Mouse (Mus musculus) liver, adult 2 months (tissue): Measurements from ENCODE around the gene Zgrf1. TPM values are rescaled to one million over a fixed set of nuclear protein-coding genes. Genes with fewer than 3 reads are reported as not detected.

Source experiments
- DNase-seq: peaks from one replicate; pipeline ENCODE4 v3.0.0-alpha.2; 2011; ENCODE audit warnings: low read depth, low spot score; ENCODE audit errors: extremely low read depth
- H3K27ac ChIP-seq: fragments of 200-500 bp; replicated peaks from 2 replicates; pipeline ENCODE4 v1.5.1; 2012; ENCODE audit warnings: low read depth, mild to moderate bottlenecking, control low read depth, inconsistent platforms, low read length; ENCODE audit not compliant: insufficient read depth
- H3K27me3 ChIP-seq: fragments of 200-500 bp; 2 replicates; pipeline ENCODE4 v1.6.1; 2012; ENCODE audit warnings: mild to moderate bottlenecking, moderate library complexity, low read length, inconsistent platforms; ENCODE audit not compliant: control insufficient read depth, insufficient read depth
- H3K36me3 ChIP-seq: fragments of 200-500 bp; 2 replicates; pipeline ENCODE4 v1.6.1; 2012; ENCODE audit warnings: low read length, inconsistent platforms; ENCODE audit not compliant: control insufficient read depth, insufficient read depth
- H3K4me1 ChIP-seq: fragments of 200-500 bp; 2 replicates; pipeline ENCODE4 v1.6.1; 2011; ENCODE audit warnings: low read length; ENCODE audit not compliant: control insufficient read depth, insufficient read depth
- H3K4me3 ChIP-seq: fragments of 200-500 bp; 2 replicates; pipeline ENCODE4 v1.5.1; 2011; ENCODE audit warnings: low read depth, mild to moderate bottlenecking, control low read depth, low read length, moderate library complexity; ENCODE audit not compliant: insufficient read depth
- H3K79me2 ChIP-seq: fragments of 200-500 bp; 2 replicates; pipeline ENCODE4 v1.6.1; 2012; ENCODE audit warnings: inconsistent platforms, mild to moderate bottlenecking, low read length, moderate library complexity; ENCODE audit not compliant: control insufficient read depth, insufficient read depth
- H3K9ac ChIP-seq: fragments of 200-500 bp; 2 replicates; pipeline ENCODE4 v1.6.1; 2012; ENCODE audit warnings: low read depth, mild to moderate bottlenecking, control low read depth, inconsistent platforms, low read length
- CTCF ChIP-seq: fragments of 200-500 bp; IDR thresholded peaks from 2 replicates; pipeline ENCODE4 v1.5.1; 2011; ENCODE audit warnings: low read depth, low read length, control low read depth
- POLR2A ChIP-seq: fragments of 200-500 bp; IDR thresholded peaks from 2 replicates; pipeline ENCODE4 v1.6.1; 2011; ENCODE audit warnings: low read length, control low read depth; ENCODE audit not compliant: insufficient read depth; ENCODE audit errors: extremely low read depth
- WGBS: fragments of 180-500 bp; shearing (Covaris S2); methylation state at CpG from one replicate; pipeline ENCODE4 v1.1.7; 2018; 5-methylcytosine and 5-hydroxymethylcytosine counted together
- polyA plus RNA-seq: library from polyadenylated mRNA; depleted of rRNA; stranded (reverse); fragments of >200 nt; gene quantifications from 2 replicates; pipeline ENCODE4 v1.2.3, GENCODE M21; 2012; rRNA removed
- total RNA-seq: library from RNA; depleted of rRNA; stranded (reverse); fragments of >200 nt; gene quantifications from 2 replicates; pipeline ENCODE4 v1.2.3, GENCODE M21; 2014; rRNA removed

Zgrf1 gene
- total and polyA plus RNA-seq, 2 experiments, result 0.15 to 0.74 TPM

DNA sequence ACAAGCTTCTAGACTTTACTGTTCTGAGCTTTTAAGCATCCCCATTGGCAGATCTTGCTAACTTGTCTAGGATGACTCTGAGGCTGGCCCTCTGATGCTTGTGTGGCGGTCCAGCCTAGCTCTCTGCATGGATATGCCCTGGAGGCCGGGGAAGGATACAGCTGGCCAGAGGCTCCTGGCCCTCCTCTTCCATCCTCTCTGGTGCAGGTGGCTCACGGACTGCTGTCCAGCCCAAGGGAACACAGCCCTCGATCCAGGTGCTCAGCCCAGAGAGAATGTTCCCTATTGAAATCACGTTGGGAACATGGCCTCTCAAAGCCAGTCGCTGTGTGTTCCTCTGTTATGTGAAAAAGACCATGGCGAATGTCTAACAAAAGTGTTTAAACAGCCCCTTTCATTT is 107.4 kb downstream of the Zgrf1 start:
- Histone ChIP-seq H3K4me1 (no peaks in the 10 kb centered on the region), H3K36me3 (no peaks in the 10 kb centered on the region), H3K9ac (no peak overlapping the region), H3K4me3 (no peak overlapping the region), H3K27me3 (no peaks in the 10 kb centered on the region), H3K79me2 (no peaks in the 10 kb centered on the region), H3K27ac (no peak overlapping the region)
- no peak for TF ChIP-seq POLR2A
- no peak for TF ChIP-seq CTCF
- no peak for DNase-seq
- WGBS, result 79% methylated on average over 7 of the region's 7 CpGs

DNA sequence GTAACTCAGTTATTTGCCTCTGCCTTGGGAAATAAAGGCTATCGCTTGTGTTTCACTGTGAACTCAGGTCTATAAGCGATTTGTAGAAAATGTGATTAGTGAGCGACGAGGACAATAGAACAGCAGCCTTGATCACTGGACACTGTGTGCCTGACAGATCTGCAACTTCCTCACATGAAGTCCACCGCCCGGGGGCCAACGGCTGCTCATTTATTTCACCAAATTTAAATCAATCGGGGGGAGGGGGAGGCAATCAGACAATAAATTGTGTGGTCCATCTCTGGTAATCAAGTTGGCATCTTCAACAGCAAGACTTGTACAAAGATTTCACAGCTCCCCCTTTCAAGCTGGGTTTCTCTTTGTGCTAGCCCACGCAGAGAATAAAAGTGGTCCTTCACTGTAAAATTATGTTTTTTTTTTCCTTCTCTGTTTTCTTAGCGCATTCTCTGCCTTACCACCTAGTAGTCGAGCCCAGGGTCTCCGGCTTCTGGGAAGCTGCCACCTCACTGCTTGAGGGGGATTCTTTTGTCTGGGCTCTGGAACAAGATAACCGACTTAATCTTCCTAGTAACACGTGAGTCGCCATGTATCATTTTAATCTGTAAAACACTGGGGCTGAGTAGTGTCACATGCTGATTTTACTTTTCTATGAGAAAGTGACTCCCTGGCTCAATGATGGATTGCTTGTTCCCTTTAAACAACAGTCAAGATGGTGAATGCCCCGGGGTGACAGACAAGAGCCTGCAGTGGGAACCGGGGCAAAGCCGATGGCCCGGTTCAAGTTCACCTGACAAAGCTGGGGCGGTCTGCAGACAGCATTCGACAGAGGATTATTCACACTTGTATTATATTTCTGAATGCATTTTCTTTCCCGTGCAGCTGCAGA is 108.6 kb downstream of the Zgrf1 start:
- 82% methylated on average over 22 of the region's 22 CpGs for WGBS
- no peak for DNase-seq

More for the DNA sequence above, 108.6 kb downstream of the Zgrf1 start:
- Histone ChIP-seq H3K27ac (no peak overlapping the region), H3K4me1 (no peaks in the 10 kb centered on the region), H3K4me3 (no peak overlapping the region), H3K9ac (no peak overlapping the region), H3K36me3 (no peaks in the 10 kb centered on the region), H3K27me3 (no peaks in the 10 kb centered on the region), H3K79me2 (no peaks in the 10 kb centered on the region)
- no peak for TF ChIP-seq CTCF
- no peak for TF ChIP-seq POLR2A

Other genes starting within 250 kb of the Zgrf1 start
- 5.6 and 9.1 TPM in 2 replicates for gene Ank2, start 54.1 kb upstream of the Zgrf1 start, total RNA-seq
- 1.2 TPM in 2 replicates for gene Ank2, start 54.1 kb upstream of the Zgrf1 start, polyA plus RNA-seq
- 4.9 and 6.1 TPM in 2 replicates for gene Larp7, start 140 bp upstream of the Zgrf1 start, total RNA-seq
- gene Larp7, start 140 bp upstream of the Zgrf1 start, polyA plus RNA-seq, result 0.70 and 0.75 TPM in 2 replicates
- gene Neurog2, start 79.6 kb downstream of the Zgrf1 start, total RNA-seq, result not detected in 2 replicates
- not detected in 2 replicates for gene Neurog2, start 79.6 kb downstream of the Zgrf1 start, polyA plus RNA-seq
- 1.9 and 2.1 TPM in 2 replicates for gene Alpk1, start 227.0 kb downstream of the Zgrf1 start, total RNA-seq
- gene Alpk1, start 227.0 kb downstream of the Zgrf1 start, polyA plus RNA-seq, result 0.21 and 0.39 TPM in 2 replicates
- gene Tifa, start 236.3 kb downstream of the Zgrf1 start, total RNA-seq, result 19.8 and 24.8 TPM in 2 replicates
- gene Tifa, start 236.3 kb downstream of the Zgrf1 start, polyA plus RNA-seq, result 8.4 and 12.5 TPM in 2 replicates